Mouse (Mus musculus) liver, embryonic 14.5 days (tissue): Measurements from ENCODE around the gene Ccl4.

ENCODE experiments used
- CTCF ChIP-seq: IDR thresholded peaks from 2 replicates; pipeline ENCODE4 v1.5.1; 2016; ENCODE audit warnings: antibody characterized with exemption, low read depth, control low read depth
- EP300 ChIP-seq: IDR thresholded peaks from 2 replicates; pipeline ENCODE4 v1.6.1; 2016; ENCODE audit warnings: antibody characterized with exemption, low read depth

- no peak for TF ChIP-seq CTCF
- TF ChIP-seq EP300 = no peak
These were observed 50.3 kb downstream of the Ccl4 start for GRCm38 (mm10) chr11:83712671-83713070.
